Mouse (Mus musculus) forebrain, embryonic 16.5 days (tissue): Measurements from ENCODE around the gene Bst2. TPM values are rescaled to one million over a fixed set of nuclear protein-coding genes. Genes with fewer than 3 reads are reported as not detected.

ENCODE experiments used
- ATAC-seq: fragments of 200-750 bp; cut with Nextera tagmentation; 2 replicates; pipeline ENCODE4 v1.8.0; 2017; ENCODE audit warnings: mild to moderate bottlenecking, moderate library complexity
- H3K27ac ChIP-seq: fragments of 300-500 bp; sonication (generic); 2 replicates; pipeline ENCODE4 v1.5.1; 2014; ENCODE audit warnings: low read length, control low read depth
- H3K27me3 ChIP-seq: fragments of 300-500 bp; sonication (generic); replicated peaks from 2 replicates; pipeline ENCODE4 v1.6.1; 2014; ENCODE audit warnings: low read length; ENCODE audit not compliant: control insufficient read depth, insufficient read depth
- H3K36me3 ChIP-seq: fragments of 300-500 bp; sonication (generic); 2 replicates; pipeline ENCODE4 v1.6.1; 2014; ENCODE audit not compliant: control insufficient read depth, insufficient read depth
- H3K4me1 ChIP-seq: fragments of 300-500 bp; sonication (generic); replicated peaks from 2 replicates; pipeline ENCODE4 v1.6.1; 2014; ENCODE audit warnings: low read length; ENCODE audit not compliant: control insufficient read depth, insufficient read depth
- H3K4me2 ChIP-seq: fragments of 300-500 bp; sonication (generic); 2 replicates; pipeline ENCODE4 v1.6.1; 2014; ENCODE audit warnings: mild to moderate bottlenecking, low read length, control low read depth
- H3K4me3 ChIP-seq: fragments of 300-500 bp; sonication (generic); replicated peaks from 2 replicates; pipeline ENCODE4 v1.5.1; 2014; ENCODE audit warnings: mild to moderate bottlenecking, low read length, control low read depth
- H3K9ac ChIP-seq: fragments of 300-500 bp; sonication (generic); replicated peaks from 2 replicates; pipeline ENCODE4 v1.6.1; 2014; ENCODE audit warnings: low read depth, low read length, control low read depth
- H3K9me3 ChIP-seq: fragments of 300-500 bp; sonication (generic); 2 replicates; pipeline ENCODE4 v1.6.1; 2016; ENCODE audit warnings: low read length; ENCODE audit not compliant: control insufficient read depth
- WGBS: fragments of 180-500 bp; shearing (Covaris S2); extraction: QIAGEN DNeasy Blood & Tissue Kit; methylation state at CpG from one replicate; pipeline ENCODE4 v1.1.7; 2014; 5-methylcytosine and 5-hydroxymethylcytosine counted together
- polyA plus RNA-seq: library from polyadenylated mRNA; unstranded; fragments of >200 nt; fragmentation: Nextera tagmentation; extraction: Ambion mirVana; gene quantifications from 2 replicates; pipeline ENCODE4 v1.2.1, GENCODE M21; 2015

Bst2 gene
- polyA plus RNA-seq, 1 experiment from 2014 or later = 4.7 TPM

DNA sequence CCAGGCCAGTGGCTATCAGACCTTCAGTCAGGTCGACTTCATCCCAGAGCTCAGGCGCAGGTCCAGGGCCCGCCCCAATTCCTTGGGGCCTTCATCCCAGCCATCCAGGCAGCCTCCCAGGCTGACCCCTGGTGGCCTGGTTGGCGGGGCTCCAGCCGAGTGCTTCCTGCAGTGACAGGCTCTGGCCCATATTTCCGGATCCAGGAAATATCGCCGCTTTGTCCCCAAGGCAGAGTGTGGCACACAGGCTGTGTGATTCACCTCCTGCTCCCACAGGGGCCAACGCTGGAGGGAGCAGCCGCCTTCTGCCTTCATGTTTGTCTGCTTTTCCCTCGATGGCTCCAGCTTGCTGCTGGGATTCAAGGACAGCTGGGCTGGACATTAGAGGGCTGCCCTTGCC lies 40.8 kb downstream of the Bst2 start:
- Histone ChIP-seq H3K9ac (no peak overlapping the region), H3K36me3 (peaks cover 5% of the 10 kb centered on the region; the same call in 1 of the 2 replicates), H3K27ac (no peak overlapping the region), H3K4me2 (no peak overlapping the region), H3K4me1 (peaks cover 6% of the 10 kb centered on the region), H3K9me3 (no peaks in the 10 kb centered on the region), H3K27me3 (no peaks in the 10 kb centered on the region), H3K4me3 (no peak overlapping the region)
- 58% methylated on average over 11 of the region's 11 CpGs for WGBS
- ATAC-seq = no peak

- Histone ChIP-seq H3K4me1 (peaks cover 6% of the 10 kb centered on the region), H3K4me3 (no peak overlapping the region), H3K9me3 (no peaks in the 10 kb centered on the region), H3K4me2 (no peak overlapping the region), H3K27me3 (no peaks in the 10 kb centered on the region), H3K9ac (no peak overlapping the region), H3K27ac (no peak overlapping the region), H3K36me3 (peaks cover 5% of the 10 kb centered on the region; the same call in 1 of the 2 replicates)
- WGBS = 75% methylated on average over 5 of the region's 5 CpGs
- no peak for ATAC-seq
These were observed 41.4 kb downstream of the Bst2 start for GRCm38 (mm10) chr8:71495811-71496210.

DNA sequence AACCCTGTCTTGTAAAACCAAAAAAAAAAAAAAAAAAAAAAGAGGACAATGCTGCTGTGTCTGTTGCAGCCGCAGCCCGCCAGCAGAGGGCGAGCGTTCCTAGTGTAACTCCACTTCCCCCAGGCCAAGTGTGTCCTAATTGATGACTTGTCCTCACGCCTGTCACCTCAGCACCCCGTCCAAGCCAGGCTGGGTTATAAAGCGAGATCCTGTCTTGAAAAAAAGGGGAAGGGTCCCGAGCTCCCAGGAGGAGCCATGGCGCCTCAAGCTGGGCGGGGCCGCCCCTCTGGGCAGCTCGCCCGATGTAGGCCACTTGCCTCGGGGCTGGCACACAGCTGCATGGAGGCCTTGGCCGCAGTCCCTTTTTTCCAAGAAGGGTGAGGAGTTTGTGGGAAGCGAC lies 42.2 kb downstream of the Bst2 start:
- H3K9me3 ChIP-seq = no peaks in the 10 kb centered on the region
- no peak overlapping the region; the same call in 1 of the 2 replicates for H3K9ac ChIP-seq
- ATAC-seq = peak; percentile 67
- H3K4me3 ChIP-seq = peak overlapping the region; percentile 23; the same call in 1 of the 2 replicates
- H3K27me3 ChIP-seq = no peaks in the 10 kb centered on the region
- peak overlapping the region; percentile 47 for H3K4me2 ChIP-seq
- H3K4me1 ChIP-seq = peaks cover 6% of the 10 kb centered on the region
- 16% methylated on average over 15 of the region's 16 CpGs for WGBS
- peaks cover 5% of the 10 kb centered on the region; the same call in 1 of the 2 replicates for H3K36me3 ChIP-seq
- H3K27ac ChIP-seq = peak overlapping the region; percentile 50; the same call in 1 of the 2 replicates

- peaks cover 40% of the 10 kb centered on the region for H3K4me1 ChIP-seq
- no peaks in the 10 kb centered on the region for H3K27me3 ChIP-seq
- ATAC-seq = peak; percentile 88
- no peaks in the 10 kb centered on the region for H3K9me3 ChIP-seq
- 0% methylated on average over 22 of the region's 22 CpGs for WGBS
- H3K9ac ChIP-seq = peak overlapping the region; percentile 66
- H3K27ac ChIP-seq = no peak overlapping the region
- H3K4me2 ChIP-seq = peak overlapping the region; percentile 98
- H3K4me3 ChIP-seq = peak overlapping the region; percentile 76
- peaks cover 5% of the 10 kb centered on the region; the same call in 1 of the 2 replicates for H3K36me3 ChIP-seq
These were observed 48.8 kb downstream of the Bst2 start for GRCm38 (mm10) chr8:71488454-71488853.

DNA sequence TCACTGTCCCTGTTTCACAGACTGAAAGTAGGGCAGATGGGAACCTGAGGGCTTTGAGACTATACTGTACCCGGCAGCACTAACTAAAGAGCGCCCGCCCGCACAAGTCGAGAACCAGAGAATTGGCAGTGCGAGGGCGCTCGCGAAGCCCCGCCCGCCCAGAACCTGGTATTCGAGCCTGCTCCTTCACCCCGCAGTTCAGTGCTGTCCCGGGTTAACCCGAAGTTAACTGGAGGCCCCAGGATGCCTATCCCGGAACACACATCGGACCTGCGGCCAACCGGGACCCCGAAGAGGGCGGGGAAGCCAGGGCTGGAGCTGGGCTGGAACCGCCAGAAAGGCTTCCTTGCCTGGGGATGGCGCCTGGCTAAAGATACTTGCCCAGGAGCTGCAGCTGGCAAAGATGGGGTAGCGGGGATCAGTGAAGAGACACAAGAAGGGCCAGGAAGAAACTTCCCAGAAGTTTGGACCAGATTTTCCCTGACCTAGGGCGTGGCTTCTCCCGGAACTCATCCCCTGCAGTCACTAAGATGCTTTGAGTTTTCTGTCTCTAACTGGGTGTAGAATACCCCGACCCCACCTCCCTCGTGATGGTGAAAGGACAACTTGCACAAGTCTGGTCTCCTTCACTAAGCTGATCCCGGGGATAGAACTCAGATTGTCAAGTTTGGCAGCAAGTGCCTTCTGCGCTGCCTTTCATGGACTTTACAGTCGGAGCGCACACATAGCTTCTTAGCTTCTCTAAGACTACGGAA lies 49.4 kb downstream of the Bst2 start, which contains the start of gene Gtpbp3:
Gene Gtpbp3, plus strand, starts transcription at position 413 of the 755 bp plus-strand sequence.
- H3K9me3 ChIP-seq = no peaks in the 10 kb centered on the region
- peak within 1 kb of the TSS; percentile 64 for H3K27ac ChIP-seq
- H3K36me3 ChIP-seq = peaks cover 3% of the 10 kb centered on the region; the same call in 1 of the 2 replicates
- H3K4me1 ChIP-seq = peaks cover 45% of the 10 kb centered on the region
- peak within 1 kb of the TSS; percentile 66 for H3K9ac ChIP-seq
- no peaks in the 10 kb centered on the region for H3K27me3 ChIP-seq
- peak; percentile 36 for ATAC-seq
- H3K4me2 ChIP-seq = peak within 1 kb of the TSS; percentile 98
- peak within 1 kb of the TSS; percentile 76 for H3K4me3 ChIP-seq
- WGBS = under 1% methylated on average over 33 of the region's 33 CpGs

GRCm38 (mm10) chr8:71486136-71486529 lies 51.1 kb downstream of the Bst2 start:
- WGBS = 12% methylated on average over 7 of the region's 7 CpGs
- Histone ChIP-seq H3K4me2 (peak overlapping the region; percentile 84), H3K27ac (peak overlapping the region; percentile 66), H3K4me1 (peaks cover 45% of the 10 kb centered on the region), H3K4me3 (peak overlapping the region; percentile 83), H3K27me3 (no peaks in the 10 kb centered on the region), H3K9me3 (no peaks in the 10 kb centered on the region), H3K36me3 (peaks cover 5% of the 10 kb centered on the region; the same call in 1 of the 2 replicates), H3K9ac (peak overlapping the region; percentile 50)
- no peak for ATAC-seq

- peak within 1 kb of the TSS; percentile 83 for H3K4me3 ChIP-seq
- peak within 1 kb of the TSS; percentile 86 for H3K27ac ChIP-seq
- no peaks in the 10 kb centered on the region for H3K27me3 ChIP-seq
- peaks cover 45% of the 10 kb centered on the region for H3K4me1 ChIP-seq
- WGBS = 4% methylated on average over 58 of the region's 58 CpGs
- H3K9me3 ChIP-seq = no peaks in the 10 kb centered on the region
- ATAC-seq = peak; percentile 86
- peak within 1 kb of the TSS; percentile 100 for H3K9ac ChIP-seq
- H3K36me3 ChIP-seq = peaks cover 5% of the 10 kb centered on the region; the same call in 1 of the 2 replicates
- H3K4me2 ChIP-seq = peak within 1 kb of the TSS; percentile 84
These were observed 51.8 kb downstream of the Bst2 start, which contains the start of gene Ano8 for GRCm38 (mm10) chr8:71485142-71486135. Gene Ano8, minus strand, starts transcription at chr8:71485963.

DNA sequence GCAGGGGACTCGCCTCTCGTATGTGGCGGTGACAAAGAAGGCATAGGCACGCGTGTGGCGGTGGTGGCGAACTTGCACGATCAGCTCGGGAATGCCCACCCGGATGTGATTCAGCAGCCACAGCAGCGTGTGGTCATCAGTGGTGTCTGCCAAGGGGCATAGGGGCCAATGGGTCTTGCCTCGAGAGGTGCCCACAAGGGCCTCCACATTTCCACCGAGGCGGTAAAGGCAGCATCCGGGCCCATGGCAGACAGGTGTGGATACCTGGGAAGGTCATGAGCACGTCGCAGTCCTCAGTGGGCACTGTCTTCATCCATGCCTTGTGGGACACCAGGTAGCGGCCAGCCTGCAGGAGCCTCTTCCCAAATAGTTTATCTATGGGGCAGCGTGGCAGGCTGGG lies 52.5 kb downstream of the Bst2 start:
- no peak overlapping the region for H3K27ac ChIP-seq
- H3K4me2 ChIP-seq = peak overlapping the region; percentile 84
- peaks cover 5% of the 10 kb centered on the region; the same call in 1 of the 2 replicates for H3K36me3 ChIP-seq
- WGBS = 92% methylated on average over 19 of the region's 19 CpGs
- peaks cover 45% of the 10 kb centered on the region for H3K4me1 ChIP-seq
- no peaks in the 10 kb centered on the region for H3K9me3 ChIP-seq
- peak overlapping the region; percentile 100 for H3K9ac ChIP-seq
- no peaks in the 10 kb centered on the region for H3K27me3 ChIP-seq
- ATAC-seq = no peak
- peak overlapping the region; percentile 83 for H3K4me3 ChIP-seq
